Mouse (Mus musculus): Measurements from ENCODE around the gene Fam24b. TPM values are rescaled to one million over a fixed set of nuclear protein-coding genes. Genes with fewer than 3 reads are reported as not detected.

Gene Fam24b
- polyA plus RNA-seq (2014; fragmentation: Nextera tagmentation; extraction: Ambion mirVana), result not detected in 2 replicates

- H3K9ac ChIP-seq (ENCODE audit: low read length), result no peak within 1 kb of the TSS
- ATAC-seq (ENCODE audit: insufficient number of reproducible peaks, low FRiP score, low TSS enrichment, low read depth), result no peak
- no peaks in the 10 kb centered on the region for H3K4me1 ChIP-seq (ENCODE audit: control insufficient read depth, insufficient read depth, low read length)
- H3K27ac ChIP-seq (replicated peaks; ENCODE audit: low read depth, low read length), result no peak within 1 kb of the TSS
- H3K36me3 ChIP-seq (ENCODE audit: control insufficient read depth, insufficient read depth, low read length), result no peaks in the 10 kb centered on the region
- H3K9me3 ChIP-seq (ENCODE audit: control insufficient read depth, low read length), result no peaks in the 10 kb centered on the region
- H3K4me2 ChIP-seq (ENCODE audit: low read depth, severe bottlenecking), result no peak within 1 kb of the TSS
- H3K27me3 ChIP-seq (ENCODE audit: control insufficient read depth, insufficient read depth, low read length), result no peaks in the 10 kb centered on the region
- DNase-seq (ENCODE audit: low spot score), result no peak
- no peak within 1 kb of the TSS for H3K4me3 ChIP-seq (ENCODE audit: low read depth, low read length)
- WGBS, result 89% methylated on average over 5 of the region's 5 CpGs
Observed at GRCm38 (mm10) chr7:131329416-131329815, at the start of gene Fam24b. Gene Fam24b, minus strand, starts transcription at chr7:131329516.

DNA sequence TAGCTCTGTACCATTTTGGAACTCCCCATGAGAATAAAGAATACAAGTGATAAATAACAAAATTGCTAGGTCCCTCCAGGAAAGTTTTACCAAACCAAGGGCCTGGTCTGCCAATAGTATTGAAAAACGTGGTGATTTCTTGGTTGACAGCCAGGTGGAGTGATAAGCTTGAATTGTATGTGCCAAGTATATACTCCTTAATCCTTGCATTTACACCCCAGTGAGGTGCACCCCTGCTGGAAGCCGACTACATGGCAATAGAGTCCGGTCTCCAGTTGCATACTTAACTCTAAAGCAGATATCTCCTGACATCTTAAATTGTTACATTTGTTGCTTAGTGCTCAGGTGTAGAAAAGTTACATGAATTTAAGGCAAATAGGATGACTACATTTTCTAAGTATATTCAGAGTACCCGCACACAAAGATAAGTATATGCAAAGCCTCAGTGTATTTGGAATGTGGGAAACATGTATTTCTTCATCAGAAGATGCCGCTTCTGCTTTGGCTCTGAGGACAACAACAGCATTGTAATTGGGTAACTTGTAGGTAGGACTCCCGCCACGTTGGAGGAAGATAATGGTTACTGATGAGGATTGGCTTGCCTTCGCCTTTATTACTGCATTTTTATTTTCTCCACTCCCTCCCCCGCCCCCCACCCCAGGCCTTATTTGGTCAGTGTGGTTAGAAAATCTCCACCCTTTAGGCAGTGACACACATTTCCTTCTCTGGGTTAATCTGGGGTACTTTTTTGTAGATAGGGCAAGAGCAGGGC, 42.8 kb upstream of the Fam24b start:
- Histone ChIP-seq H3K27ac (replicated peaks; ENCODE audit: low read depth, low read length) (no peak overlapping the region), H3K4me3 (ENCODE audit: low read depth, low read length) (peak overlapping the region; percentile 75; the same call in 1 of the 2 replicates), H3K4me1 (ENCODE audit: control insufficient read depth, insufficient read depth, low read length) (0 out of 2 replicates have a peak, but pooled peaks cover 3% of the 10 kb centered on the region), H3K9me3 (ENCODE audit: control insufficient read depth, low read length) (no peaks in the 10 kb centered on the region), H3K36me3 (ENCODE audit: control insufficient read depth, insufficient read depth, low read length) (no peaks in the 10 kb centered on the region), H3K27me3 (ENCODE audit: control insufficient read depth, insufficient read depth, low read length) (no peaks in the 10 kb centered on the region), H3K4me2 (ENCODE audit: low read depth, severe bottlenecking) (peak overlapping the region; percentile 60), H3K9ac (ENCODE audit: low read length) (peak overlapping the region; percentile 91; the same call in 1 of the 2 replicates)
- ATAC-seq (ENCODE audit: insufficient number of reproducible peaks, low FRiP score, low TSS enrichment, low read depth), result no peak
- no peak for DNase-seq (ENCODE audit: low spot score)
- 75% methylated on average over 9 of the region's 9 CpGs for WGBS

GRCm38 (mm10) chr7:131371470-131371860, 42.1 kb upstream of the Fam24b start:
- 0 out of 2 replicates have a peak, but pooled peaks cover 3% of the 10 kb centered on the region for H3K4me1 ChIP-seq (ENCODE audit: control insufficient read depth, insufficient read depth, low read length)
- H3K9ac ChIP-seq (ENCODE audit: low read length), result peak overlapping the region; percentile 91
- no peaks in the 10 kb centered on the region for H3K27me3 ChIP-seq (ENCODE audit: control insufficient read depth, insufficient read depth, low read length)
- DNase-seq (ENCODE audit: low spot score) (no peak), ATAC-seq (ENCODE audit: insufficient number of reproducible peaks, low FRiP score, low TSS enrichment, low read depth) (peak; percentile 31; the same call in 1 of the 2 replicates)
- H3K4me2 ChIP-seq (ENCODE audit: low read depth, severe bottlenecking), result peak overlapping the region; percentile 60
- no peaks in the 10 kb centered on the region for H3K36me3 ChIP-seq (ENCODE audit: control insufficient read depth, insufficient read depth, low read length)
- H3K4me3 ChIP-seq (ENCODE audit: low read depth, low read length), result peak overlapping the region; percentile 75
- peak overlapping the region; percentile 92 for H3K27ac ChIP-seq (replicated peaks; ENCODE audit: low read depth, low read length)
- no peaks in the 10 kb centered on the region for H3K9me3 ChIP-seq (ENCODE audit: control insufficient read depth, low read length)
- 10% methylated on average over 9 of the region's 9 CpGs for WGBS

DNA sequence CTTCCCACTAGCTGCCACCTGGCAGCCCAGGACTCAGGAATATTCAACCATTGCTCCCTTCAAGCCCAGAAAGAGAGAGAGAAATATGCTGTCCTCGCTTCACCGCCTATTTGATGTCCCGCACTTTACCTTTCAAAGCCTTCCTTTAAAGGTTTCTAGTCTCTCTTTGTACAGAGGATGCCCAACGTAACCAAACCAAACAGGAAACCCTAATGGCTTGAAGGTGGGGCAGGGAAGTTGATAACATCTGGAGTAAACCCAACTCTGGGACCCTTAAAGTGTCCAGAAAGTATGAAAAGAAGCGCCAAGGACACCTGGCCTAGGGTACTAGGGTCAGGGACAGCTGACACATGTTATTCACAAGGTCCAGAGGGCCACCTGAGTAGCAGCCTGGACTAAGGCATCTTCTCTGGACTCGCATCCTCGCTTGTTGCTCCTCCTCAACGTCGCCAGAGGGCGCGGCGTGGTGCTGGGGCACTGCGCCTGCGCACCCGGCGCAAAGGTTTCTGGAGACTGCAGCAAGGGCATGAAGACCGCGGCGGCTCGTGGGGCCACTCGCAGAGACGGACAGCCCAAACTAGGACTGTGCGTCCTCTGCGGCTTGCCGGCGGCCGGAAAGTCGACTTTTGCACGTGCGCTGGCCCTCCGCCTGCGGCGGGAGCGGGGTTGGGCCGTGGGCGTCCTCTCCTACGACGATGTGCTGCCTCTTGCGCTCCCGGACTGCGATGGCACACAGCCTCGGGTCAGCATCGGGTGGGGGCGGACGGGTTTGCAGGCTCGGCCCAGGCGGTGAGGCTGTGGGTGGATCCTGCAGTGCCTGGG, 41.5 kb upstream of the Fam24b start, which contains the start of gene Pstk:
TSS of gene Pstk (plus strand) at position 494 of the 822 bp plus-strand sequence.
- peak within 1 kb of the TSS; percentile 60 for H3K4me2 ChIP-seq (ENCODE audit: low read depth, severe bottlenecking)
- no peaks in the 10 kb centered on the region for H3K36me3 ChIP-seq (ENCODE audit: control insufficient read depth, insufficient read depth, low read length)
- H3K4me1 ChIP-seq (ENCODE audit: control insufficient read depth, insufficient read depth, low read length), result 0 out of 2 replicates have a peak, but pooled peaks cover 3% of the 10 kb centered on the region
- no peaks in the 10 kb centered on the region for H3K9me3 ChIP-seq (ENCODE audit: control insufficient read depth, low read length)
- ATAC-seq (ENCODE audit: insufficient number of reproducible peaks, low FRiP score, low TSS enrichment, low read depth), result peak; percentile 94
- 5% methylated on average over 47 of the region's 47 CpGs for WGBS
- no peaks in the 10 kb centered on the region for H3K27me3 ChIP-seq (ENCODE audit: control insufficient read depth, insufficient read depth, low read length)
- peak within 1 kb of the TSS; percentile 91 for H3K9ac ChIP-seq (ENCODE audit: low read length)
- H3K27ac ChIP-seq (replicated peaks; ENCODE audit: low read depth, low read length), result peak within 1 kb of the TSS; percentile 92
- H3K4me3 ChIP-seq (ENCODE audit: low read depth, low read length), result peak within 1 kb of the TSS; percentile 75
- DNase-seq (ENCODE audit: low spot score), result peak; percentile 90

DNA sequence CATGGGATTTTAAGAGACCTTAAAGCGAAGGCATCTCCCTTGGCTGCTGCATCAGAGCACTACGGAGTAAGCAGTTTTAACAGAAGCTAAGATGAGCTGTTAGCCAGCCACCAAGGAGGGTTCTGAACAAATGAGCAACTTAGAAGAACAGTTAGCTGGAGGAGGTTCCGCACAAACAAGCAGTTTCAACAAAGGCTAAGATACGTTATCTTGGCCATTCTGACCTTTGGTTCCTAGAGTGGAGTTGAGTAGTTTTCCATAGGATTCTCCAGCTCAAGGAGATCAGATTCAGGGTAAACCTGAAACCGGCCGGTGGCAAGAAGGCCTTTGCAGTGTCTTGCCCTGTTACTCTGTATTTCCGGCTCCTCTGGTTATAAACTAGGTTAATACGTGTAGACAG, 34.8 kb upstream of the Fam24b start:
- Histone ChIP-seq H3K4me2 (ENCODE audit: low read depth, severe bottlenecking) (no peak overlapping the region), H3K9ac (ENCODE audit: low read length) (no peak overlapping the region), H3K27me3 (ENCODE audit: control insufficient read depth, insufficient read depth, low read length) (no peaks in the 10 kb centered on the region), H3K4me1 (ENCODE audit: control insufficient read depth, insufficient read depth, low read length) (no peaks in the 10 kb centered on the region), H3K36me3 (ENCODE audit: control insufficient read depth, insufficient read depth, low read length) (no peaks in the 10 kb centered on the region), H3K4me3 (ENCODE audit: low read depth, low read length) (no peak overlapping the region), H3K27ac (replicated peaks; ENCODE audit: low read depth, low read length) (no peak overlapping the region), H3K9me3 (ENCODE audit: control insufficient read depth, low read length) (no peaks in the 10 kb centered on the region)
- DNase-seq (ENCODE audit: low spot score) (no peak), ATAC-seq (ENCODE audit: insufficient number of reproducible peaks, low FRiP score, low TSS enrichment, low read depth) (no peak)
- WGBS, result 95% methylated on average over 8 of the region's 8 CpGs

DNA sequence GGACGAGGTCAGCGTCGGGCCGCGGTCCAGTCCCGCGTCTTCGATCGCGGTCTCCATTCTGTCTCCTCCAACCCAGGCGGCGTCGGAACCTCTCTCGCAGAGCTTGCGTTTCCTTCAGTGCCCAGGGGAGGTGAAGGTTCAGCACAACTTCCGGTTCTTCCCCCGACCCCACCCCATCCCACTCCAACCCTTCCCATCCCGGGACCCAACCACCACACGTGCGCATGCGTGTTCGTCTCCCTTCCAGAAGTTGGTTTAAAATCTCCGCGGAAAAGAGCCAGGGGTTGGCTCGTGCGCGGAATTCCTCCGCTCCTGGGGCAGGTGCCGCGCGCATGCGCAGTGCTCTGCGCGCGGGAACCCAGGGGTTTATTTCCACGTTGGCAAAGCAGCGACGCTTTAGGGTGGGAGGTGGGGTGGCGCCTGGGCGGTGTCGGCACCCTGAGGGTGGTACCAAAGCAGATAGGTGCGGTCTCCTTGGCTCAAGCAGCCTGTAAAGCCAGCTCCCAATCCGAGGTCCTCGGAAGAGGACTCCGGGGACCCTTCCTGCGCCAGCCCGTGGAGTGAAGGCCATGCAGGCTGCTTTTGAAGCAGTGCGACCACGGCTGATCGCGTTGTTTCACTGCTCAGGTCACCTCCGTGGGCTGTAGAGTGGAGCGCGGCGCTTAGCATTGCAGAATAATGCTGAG, 33.4 kb upstream of the Fam24b start, which contains the start of gene 2310057M21Rik:
TSS of gene 2310057M21Rik (minus strand) at position 145 of the 686 bp plus-strand sequence.
- ATAC-seq (ENCODE audit: insufficient number of reproducible peaks, low FRiP score, low TSS enrichment, low read depth) (peak; percentile 96), DNase-seq (ENCODE audit: low spot score) (peak; percentile 97)
- WGBS, result under 1% methylated on average over 55 of the region's 55 CpGs
- Histone ChIP-seq H3K9ac (ENCODE audit: low read length) (peak within 1 kb of the TSS; percentile 90), H3K4me1 (ENCODE audit: control insufficient read depth, insufficient read depth, low read length) (no peaks in the 10 kb centered on the region), H3K36me3 (ENCODE audit: control insufficient read depth, insufficient read depth, low read length) (peaks cover 2% of the 10 kb centered on the region), H3K27me3 (ENCODE audit: control insufficient read depth, insufficient read depth, low read length) (no peaks in the 10 kb centered on the region), H3K9me3 (ENCODE audit: control insufficient read depth, low read length) (no peaks in the 10 kb centered on the region), H3K4me2 (ENCODE audit: low read depth, severe bottlenecking) (peak within 1 kb of the TSS; percentile 73), H3K4me3 (ENCODE audit: low read depth, low read length) (peak within 1 kb of the TSS; percentile 55), H3K27ac (replicated peaks; ENCODE audit: low read depth, low read length) (peak within 1 kb of the TSS; percentile 71)

DNA sequence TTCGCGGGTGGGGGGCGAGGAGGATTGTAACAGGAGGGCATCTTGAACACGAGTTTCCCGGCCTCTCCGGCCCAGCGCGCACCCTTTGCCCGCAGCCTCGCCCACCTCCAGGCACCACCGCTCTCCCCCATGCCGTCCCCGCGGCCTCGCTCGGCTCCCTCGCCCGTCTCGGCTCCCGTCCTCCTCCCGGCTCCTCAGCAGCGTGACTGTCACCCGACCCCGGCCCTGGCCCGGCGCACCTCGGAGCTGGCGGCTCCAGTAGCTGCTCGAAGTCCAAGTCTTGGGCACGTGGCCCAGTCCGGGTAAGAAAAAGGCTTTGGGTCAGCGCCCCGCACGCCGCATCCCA, 32.9 kb upstream of the Fam24b start:
- peak overlapping the region; percentile 71; the same call in 1 of the 2 replicates for H3K27ac ChIP-seq (replicated peaks; ENCODE audit: low read depth, low read length)
- H3K9ac ChIP-seq (ENCODE audit: low read length), result peak overlapping the region; percentile 90
- no peaks in the 10 kb centered on the region for H3K9me3 ChIP-seq (ENCODE audit: control insufficient read depth, low read length)
- ATAC-seq (ENCODE audit: insufficient number of reproducible peaks, low FRiP score, low TSS enrichment, low read depth) (peak; percentile 73; the same call in 1 of the 2 replicates), DNase-seq (ENCODE audit: low spot score) (no peak)
- H3K4me1 ChIP-seq (ENCODE audit: control insufficient read depth, insufficient read depth, low read length), result no peaks in the 10 kb centered on the region
- 0% methylated on average over 34 of the region's 35 CpGs for WGBS
- H3K4me2 ChIP-seq (ENCODE audit: low read depth, severe bottlenecking), result peak overlapping the region; percentile 73
- no peaks in the 10 kb centered on the region for H3K27me3 ChIP-seq (ENCODE audit: control insufficient read depth, insufficient read depth, low read length)
- peak overlapping the region; percentile 55 for H3K4me3 ChIP-seq (ENCODE audit: low read depth, low read length)
- peaks cover 2% of the 10 kb centered on the region for H3K36me3 ChIP-seq (ENCODE audit: control insufficient read depth, insufficient read depth, low read length)

- H3K27ac ChIP-seq (replicated peaks; ENCODE audit: low read depth, low read length), result no peak overlapping the region
- no peak overlapping the region for H3K4me2 ChIP-seq (ENCODE audit: low read depth, severe bottlenecking)
- WGBS, result 97% methylated on average over 13 of the region's 13 CpGs
- peaks cover 4% of the 10 kb centered on the region for H3K36me3 ChIP-seq (ENCODE audit: control insufficient read depth, insufficient read depth, low read length)
- ATAC-seq (ENCODE audit: insufficient number of reproducible peaks, low FRiP score, low TSS enrichment, low read depth) (no peak), DNase-seq (ENCODE audit: low spot score) (no peak)
- H3K9ac ChIP-seq (ENCODE audit: low read length), result no peak overlapping the region
- no peaks in the 10 kb centered on the region for H3K9me3 ChIP-seq (ENCODE audit: control insufficient read depth, low read length)
- H3K4me3 ChIP-seq (ENCODE audit: low read depth, low read length), result no peak overlapping the region
- H3K4me1 ChIP-seq (ENCODE audit: control insufficient read depth, insufficient read depth, low read length), result no peaks in the 10 kb centered on the region
- H3K27me3 ChIP-seq (ENCODE audit: control insufficient read depth, insufficient read depth, low read length), result no peaks in the 10 kb centered on the region
Observed at GRCm38 (mm10) chr7:131356105-131356504, 26.8 kb upstream of the Fam24b start.
